Mouse (Mus musculus) kidney, postnatal 0 days (tissue): ENCODE measurements around the gene Grasp. TPM values are rescaled to one million over a fixed set of nuclear protein-coding genes. Genes with fewer than 3 reads are reported as not detected.

Experiments used
- ATAC-seq: fragments of 200-750 bp; cut with Nextera tagmentation; replicated peaks from 2 replicates; pipeline ENCODE4 v1.8.0; 2017; ENCODE audit warnings: low read depth, moderate number of reproducible peaks, moderate TSS enrichment, moderate library complexity; ENCODE audit not compliant: low FRiP score
- DNase-seq: peaks from one replicate; pipeline ENCODE4 v3.0.0-alpha.2; 2016; ENCODE audit warnings: low spot score
- H3K27ac ChIP-seq: fragments of 300-500 bp; sonication (generic); 2 replicates; pipeline ENCODE4 v1.5.1; 2014; ENCODE audit warnings: mild to moderate bottlenecking
- H3K27me3 ChIP-seq: fragments of 300-500 bp; sonication (generic); 2 replicates; pipeline ENCODE4 v1.6.1; 2014; ENCODE audit warnings: low read length, mixed read lengths; ENCODE audit not compliant: insufficient read depth
- H3K36me3 ChIP-seq: fragments of 300-500 bp; sonication (generic); 2 replicates; pipeline ENCODE4 v1.6.1; 2014; ENCODE audit warnings: low read length, mixed read lengths; ENCODE audit not compliant: insufficient read depth
- H3K4me1 ChIP-seq: fragments of 300-500 bp; sonication (generic); replicated peaks from 2 replicates; pipeline ENCODE4 v1.6.1; 2014; ENCODE audit warnings: antibody characterized with exemption, low read length, mixed read lengths; ENCODE audit not compliant: insufficient read depth
- H3K4me2 ChIP-seq: fragments of 300-500 bp; sonication (generic); 2 replicates; pipeline ENCODE4 v1.6.1; 2014; ENCODE audit warnings: mild to moderate bottlenecking, low read length, moderate library complexity, mixed read lengths
- H3K4me3 ChIP-seq: fragments of 300-500 bp; sonication (generic); replicated peaks from 2 replicates; pipeline ENCODE4 v1.5.1; 2014; ENCODE audit warnings: low read depth, low read length
- H3K9ac ChIP-seq: fragments of 300-500 bp; sonication (generic); 2 replicates; pipeline ENCODE4 v1.6.1; 2014; ENCODE audit warnings: low read depth, low read length
- H3K9me3 ChIP-seq: fragments of 300-500 bp; sonication (generic); replicated peaks from 2 replicates; pipeline ENCODE4 v1.6.1; 2016; ENCODE audit warnings: low read length, inconsistent platforms, mixed read lengths
- CTCF ChIP-seq: IDR thresholded peaks from 2 replicates; pipeline ENCODE4 v1.5.1; 2016; ENCODE audit warnings: antibody characterized with exemption, low read depth, mild to moderate bottlenecking, moderate library complexity
- WGBS: fragments of 180-500 bp; shearing (Covaris S2); extraction: QIAGEN DNeasy Blood & Tissue Kit; methylation state at CpG from one replicate; pipeline ENCODE4 v1.1.7; 2014; 5-methylcytosine and 5-hydroxymethylcytosine counted together
- polyA plus RNA-seq: library from polyadenylated mRNA; unstranded; fragments of >200 nt; fragmentation: Nextera tagmentation; extraction: Ambion mirVana; gene quantifications from 2 replicates; pipeline ENCODE4 v1.2.1, GENCODE M21; 2015

The Grasp gene
- polyA plus RNA-seq, 1 experiment from 2014 or later: 3.7 TPM

DNA sequence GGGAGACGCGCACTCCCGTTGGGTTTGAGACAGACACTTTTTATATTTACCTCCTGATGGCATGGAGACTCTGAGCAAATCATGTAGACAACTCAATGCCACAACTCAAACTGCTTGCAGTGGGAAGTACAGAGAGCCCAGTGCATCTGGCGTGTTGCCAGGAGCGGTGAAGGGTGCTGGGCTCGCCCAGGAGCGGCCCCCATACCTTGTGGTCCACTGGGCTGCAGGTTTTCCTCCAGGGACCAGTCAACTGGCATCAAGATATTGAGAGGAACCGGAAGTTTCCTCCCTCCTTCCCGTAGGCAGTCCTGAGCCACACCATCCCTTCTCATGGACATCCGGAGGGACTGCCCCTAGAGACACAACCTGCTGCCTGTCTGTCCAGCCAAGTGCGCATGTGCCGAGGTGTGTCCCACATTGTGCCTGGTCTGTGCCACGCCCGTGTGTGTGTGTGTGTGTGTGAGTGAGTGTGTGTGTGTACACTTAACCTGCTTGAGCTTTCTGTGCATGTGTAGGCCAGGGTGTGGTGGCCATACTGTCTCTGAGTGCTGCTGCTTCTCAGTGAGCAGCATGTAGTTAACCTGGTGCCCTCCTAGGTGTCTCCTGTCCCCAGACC lies 12.9 kb upstream of the Grasp start:
- Histone ChIP-seq H3K9me3 (no peaks in the 10 kb centered on the region), H3K36me3 (peaks cover 34% of the 10 kb centered on the region)
- no peak for DNase-seq

GRCm38 (mm10) chr15:101212435-101212834 lies 11.6 kb upstream of the Grasp start:
- Histone ChIP-seq H3K27me3 (no peaks in the 10 kb centered on the region), H3K4me3 (no peak overlapping the region), H3K9ac (no peak overlapping the region), H3K9me3 (no peaks in the 10 kb centered on the region), H3K4me1 (no peaks in the 10 kb centered on the region), H3K4me2 (no peak overlapping the region), H3K27ac (0 out of 2 replicates have a peak overlapping the region, but pooled peaks have one; percentile 6), H3K36me3 (peaks cover 23% of the 10 kb centered on the region)
- ATAC-seq (peak; percentile 67), DNase-seq (no peak)
- WGBS: 70% methylated on average over 14 of the region's 14 CpGs
- TF ChIP-seq CTCF: no peak

More for the DNA sequence above, 12.9 kb upstream of the Grasp start:
- H3K9ac ChIP-seq: 0 out of 2 replicates have a peak overlapping the region, but pooled peaks have one; percentile 13
- ATAC-seq: peak; percentile 11; the same call in 1 of the 2 replicates
- H3K4me1 ChIP-seq: no peaks in the 10 kb centered on the region
- H3K27ac ChIP-seq: no peak overlapping the region
- H3K27me3 ChIP-seq: no peaks in the 10 kb centered on the region
- H3K4me2 ChIP-seq: no peak overlapping the region
- WGBS: 88% methylated on average over 14 of the region's 14 CpGs
- TF ChIP-seq CTCF: no peak
- no peak overlapping the region for H3K4me3 ChIP-seq

GRCm38 (mm10) chr15:101215136-101215535 lies 8.9 kb upstream of the Grasp start:
- Histone ChIP-seq H3K4me2 (no peak overlapping the region), H3K9ac (no peak overlapping the region), H3K27ac (peak overlapping the region; percentile 50; the same call in 1 of the 2 replicates), H3K4me1 (no peaks in the 10 kb centered on the region), H3K27me3 (no peaks in the 10 kb centered on the region), H3K4me3 (no peak overlapping the region), H3K9me3 (no peaks in the 10 kb centered on the region), H3K36me3 (peaks cover 19% of the 10 kb centered on the region)
- 49% methylated on average over 2 of the region's 2 CpGs for WGBS
- no peak for TF ChIP-seq CTCF
- ATAC-seq: 0 out of 2 replicates have a peak, but pooled peaks have one; percentile 29
- no peak for DNase-seq

- no peak overlapping the region for H3K4me3 ChIP-seq
- no peaks in the 10 kb centered on the region for H3K9me3 ChIP-seq
- H3K4me1 ChIP-seq: no peaks in the 10 kb centered on the region
- ATAC-seq: no peak
- TF ChIP-seq CTCF: no peak
- WGBS: 80% methylated on average over 4 of the region's 4 CpGs
- no peaks in the 10 kb centered on the region for H3K27me3 ChIP-seq
- H3K27ac ChIP-seq: peak overlapping the region; percentile 71; the same call in 1 of the 2 replicates
- H3K36me3 ChIP-seq: peaks cover 12% of the 10 kb centered on the region; the same call in 1 of the 2 replicates
- DNase-seq: no peak
- H3K4me2 ChIP-seq: no peak overlapping the region
- H3K9ac ChIP-seq: no peak overlapping the region
These were observed 8.0 kb upstream of the Grasp start for GRCm38 (mm10) chr15:101216036-101216435.

DNA sequence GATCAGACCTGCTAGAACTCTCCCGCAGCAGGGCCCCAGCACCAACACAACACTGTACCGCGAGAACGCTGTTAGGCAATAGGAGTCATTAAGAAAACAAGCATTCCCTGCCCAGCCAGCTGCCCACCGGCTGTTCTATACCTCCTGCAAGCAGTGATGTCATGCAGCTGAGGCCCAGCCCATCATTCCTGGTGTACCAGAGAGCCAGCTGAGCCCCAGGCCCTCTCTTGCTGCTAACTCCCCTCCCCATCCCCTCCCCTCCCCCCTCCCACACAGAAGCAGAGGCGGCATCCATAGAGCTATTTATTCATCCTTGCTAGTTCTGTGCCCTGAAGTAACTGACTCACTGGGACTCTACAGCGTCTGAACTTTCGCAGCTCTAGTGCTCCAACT lies 3.1 kb upstream of the Grasp start:
- Histone ChIP-seq H3K27ac (0 out of 2 replicates have a peak overlapping the region, but pooled peaks have one; percentile 19), H3K9ac (no peak overlapping the region), H3K36me3 (no peaks in the 10 kb centered on the region), H3K27me3 (0 out of 2 replicates have a peak, but pooled peaks cover 9% of the 10 kb centered on the region), H3K4me3 (no peak overlapping the region), H3K4me1 (peaks cover 12% of the 10 kb centered on the region; the same call in 1 of the 2 replicates), H3K9me3 (no peaks in the 10 kb centered on the region), H3K4me2 (no peak overlapping the region)
- peak; percentile 19 for ATAC-seq
- 21% methylated on average over 8 of the region's 8 CpGs for WGBS
- DNase-seq: no peak
- TF ChIP-seq CTCF: no peak

GRCm38 (mm10) chr15:101221298-101222104 lies 2.5 kb upstream of the Grasp start:
- Histone ChIP-seq H3K9me3 (no peaks in the 10 kb centered on the region), H3K36me3 (no peaks in the 10 kb centered on the region), H3K4me3 (peak overlapping the region; percentile 27; the same call in 1 of the 2 replicates), H3K27ac (no peak overlapping the region), H3K4me1 (peaks cover 12% of the 10 kb centered on the region; the same call in 1 of the 2 replicates), H3K9ac (0 out of 2 replicates have a peak overlapping the region, but pooled peaks have one; percentile 31), H3K4me2 (peak overlapping the region; percentile 52), H3K27me3 (0 out of 2 replicates have a peak, but pooled peaks cover 9% of the 10 kb centered on the region)
- ATAC-seq (peak; percentile 35; the same call in 1 of the 2 replicates), DNase-seq (peak; percentile 93)
- TF ChIP-seq CTCF: peak; percentile 92
- WGBS: 7% methylated on average over 14 of the region's 14 CpGs
